Mouse (Mus musculus): ENCODE measurements at regions not wholly inside any gene's neighbourhood (a gene's known extent, or its start where the extent isn't known, plus 50 kb on each side); places are given as distances from the start of the nearest gene placed in this dataset.
A peak's percentile ranks its signal among the peaks of the same experiment; 100 is the strongest.
"Not testable (repeated sequence)": the region's sequence is repeated elsewhere in the genome, so short reads cannot be mapped to it uniquely, and the experiment has no call there.

- not testable (repeated sequence) for H3K4me3 ChIP-seq (ENCODE audit: low read depth, low read length); H3K4me2 ChIP-seq; ATAC-seq (replicated peaks; ENCODE audit: low FRiP score); H3K4me1 ChIP-seq (replicated peaks; ENCODE audit: control insufficient read depth, insufficient read depth, low read length); DNase-seq (ENCODE audit: low spot score); H3K9ac ChIP-seq (ENCODE audit: low read depth, low read length); H3K27me3 ChIP-seq (replicated peaks; ENCODE audit: control insufficient read depth, insufficient read depth, low read length); H3K36me3 ChIP-seq (ENCODE audit: control insufficient read depth, insufficient read depth, low read length); H3K27ac ChIP-seq (ENCODE audit: low read depth, low read length); H3K9me3 ChIP-seq (ENCODE audit: control insufficient read depth, low read length)
Measured at GRCm38 (mm10) chr8:19976461-19976860, 73.3 kb downstream of the Gm31371 start.

- H3K9ac ChIP-seq (ENCODE audit: low read depth, low read length): peak overlapping the region; percentile 73
- no peak overlapping the region for H3K27ac ChIP-seq (ENCODE audit: low read depth, low read length)
- no peaks in the 10 kb centered on the region for H3K36me3 ChIP-seq (ENCODE audit: control insufficient read depth, insufficient read depth, low read length)
- H3K4me2 ChIP-seq: peak overlapping the region; percentile 70
- H3K27me3 ChIP-seq (replicated peaks; ENCODE audit: control insufficient read depth, insufficient read depth, low read length): no peaks in the 10 kb centered on the region
- H3K4me3 ChIP-seq (ENCODE audit: low read depth, low read length): peak overlapping the region; percentile 56
- H3K4me1 ChIP-seq (replicated peaks; ENCODE audit: control insufficient read depth, insufficient read depth, low read length): no peaks in the 10 kb centered on the region
- DNase-seq (ENCODE audit: low spot score) (peak; percentile 74), ATAC-seq (replicated peaks; ENCODE audit: low FRiP score) (peak; percentile 98)
- H3K9me3 ChIP-seq (ENCODE audit: control insufficient read depth, low read length): no peaks in the 10 kb centered on the region
- 8% methylated on average over 42 of the region's 42 CpGs for WGBS
Measured at GRCm38 (mm10) chr8:19979536-19980345, 76.5 kb downstream of the Gm31371 start.

GRCm38 (mm10) chr8:19980346-19980726 lies 77.1 kb downstream of the Gm31371 start:
- H3K9ac ChIP-seq (ENCODE audit: low read depth, low read length): peak overlapping the region; percentile 73
- not testable (repeated sequence) for DNase-seq (ENCODE audit: low spot score); H3K27me3 ChIP-seq (replicated peaks; ENCODE audit: control insufficient read depth, insufficient read depth, low read length); H3K27ac ChIP-seq (ENCODE audit: low read depth, low read length); H3K36me3 ChIP-seq (ENCODE audit: control insufficient read depth, insufficient read depth, low read length); H3K4me1 ChIP-seq (replicated peaks; ENCODE audit: control insufficient read depth, insufficient read depth, low read length); H3K9me3 ChIP-seq (ENCODE audit: control insufficient read depth, low read length)
- peak overlapping the region; percentile 70 for H3K4me2 ChIP-seq
- H3K4me3 ChIP-seq (ENCODE audit: low read depth, low read length): peak overlapping the region; percentile 56
- ATAC-seq (replicated peaks; ENCODE audit: low FRiP score): peak; percentile 41; the same call in 1 of the 2 replicates
- 21% methylated on average over 26 of the region's 26 CpGs for WGBS

GRCm38 (mm10) chr8:20008106-20008505 lies 104.9 kb downstream of the Gm31371 start:
- WGBS: 84% methylated on average over 3 of the region's 3 CpGs
- H3K27ac ChIP-seq (ENCODE audit: low read depth, low read length); DNase-seq (ENCODE audit: low spot score); H3K36me3 ChIP-seq (ENCODE audit: control insufficient read depth, insufficient read depth, low read length); H3K9me3 ChIP-seq (ENCODE audit: control insufficient read depth, low read length); H3K4me2 ChIP-seq; H3K9ac ChIP-seq (ENCODE audit: low read depth, low read length); H3K4me1 ChIP-seq (replicated peaks; ENCODE audit: control insufficient read depth, insufficient read depth, low read length); ATAC-seq (replicated peaks; ENCODE audit: low FRiP score); H3K4me3 ChIP-seq (ENCODE audit: low read depth, low read length); H3K27me3 ChIP-seq (replicated peaks; ENCODE audit: control insufficient read depth, insufficient read depth, low read length): not testable (repeated sequence)

- not testable (repeated sequence) for H3K36me3 ChIP-seq (ENCODE audit: control insufficient read depth, insufficient read depth, low read length); H3K27ac ChIP-seq (ENCODE audit: low read depth, low read length); DNase-seq (ENCODE audit: low spot score); H3K9ac ChIP-seq (ENCODE audit: low read depth, low read length); H3K4me1 ChIP-seq (replicated peaks; ENCODE audit: control insufficient read depth, insufficient read depth, low read length); H3K9me3 ChIP-seq (ENCODE audit: control insufficient read depth, low read length); H3K27me3 ChIP-seq (replicated peaks; ENCODE audit: control insufficient read depth, insufficient read depth, low read length); H3K4me2 ChIP-seq; H3K4me3 ChIP-seq (ENCODE audit: low read depth, low read length); ATAC-seq (replicated peaks; ENCODE audit: low FRiP score)
- 66% methylated on average over 8 of the region's 8 CpGs for WGBS
Measured at GRCm38 (mm10) chr8:20010947-20011346, 107.8 kb downstream of the Gm31371 start.

GRCm38 (mm10) chr8:20013278-20013677 lies 110.1 kb downstream of the Gm31371 start:
- H3K4me3 ChIP-seq (ENCODE audit: low read depth, low read length); H3K9me3 ChIP-seq (ENCODE audit: control insufficient read depth, low read length); H3K27me3 ChIP-seq (replicated peaks; ENCODE audit: control insufficient read depth, insufficient read depth, low read length); H3K36me3 ChIP-seq (ENCODE audit: control insufficient read depth, insufficient read depth, low read length); DNase-seq (ENCODE audit: low spot score); H3K9ac ChIP-seq (ENCODE audit: low read depth, low read length); ATAC-seq (replicated peaks; ENCODE audit: low FRiP score); H3K4me2 ChIP-seq; H3K4me1 ChIP-seq (replicated peaks; ENCODE audit: control insufficient read depth, insufficient read depth, low read length); H3K27ac ChIP-seq (ENCODE audit: low read depth, low read length): not testable (repeated sequence)
- WGBS: 71% methylated on average over 7 of the region's 7 CpGs

- not testable (repeated sequence) for H3K36me3 ChIP-seq (ENCODE audit: control insufficient read depth, insufficient read depth, low read length); H3K27me3 ChIP-seq (replicated peaks; ENCODE audit: control insufficient read depth, insufficient read depth, low read length); H3K27ac ChIP-seq (ENCODE audit: low read depth, low read length); H3K4me2 ChIP-seq; H3K9ac ChIP-seq (ENCODE audit: low read depth, low read length); H3K4me3 ChIP-seq (ENCODE audit: low read depth, low read length); H3K9me3 ChIP-seq (ENCODE audit: control insufficient read depth, low read length); ATAC-seq (replicated peaks; ENCODE audit: low FRiP score); DNase-seq (ENCODE audit: low spot score); H3K4me1 ChIP-seq (replicated peaks; ENCODE audit: control insufficient read depth, insufficient read depth, low read length)
- 76% methylated on average over 5 of the region's 5 CpGs for WGBS
Measured at GRCm38 (mm10) chr8:20014451-20015130, 111.4 kb downstream of the Gm31371 start.

GRCm38 (mm10) chr8:20015411-20016081 lies 112.4 kb downstream of the Gm31371 start:
- H3K27me3 ChIP-seq (replicated peaks; ENCODE audit: control insufficient read depth, insufficient read depth, low read length); H3K4me3 ChIP-seq (ENCODE audit: low read depth, low read length); H3K4me2 ChIP-seq; H3K9ac ChIP-seq (ENCODE audit: low read depth, low read length); ATAC-seq (replicated peaks; ENCODE audit: low FRiP score); H3K36me3 ChIP-seq (ENCODE audit: control insufficient read depth, insufficient read depth, low read length); DNase-seq (ENCODE audit: low spot score); H3K4me1 ChIP-seq (replicated peaks; ENCODE audit: control insufficient read depth, insufficient read depth, low read length); H3K27ac ChIP-seq (ENCODE audit: low read depth, low read length); H3K9me3 ChIP-seq (ENCODE audit: control insufficient read depth, low read length): not testable (repeated sequence)
- 81% methylated on average over 6 of the region's 6 CpGs for WGBS

Measured in liver, embryonic 11.5 days (tissue).